Mouse (Mus musculus) CD4-positive, CD25-positive, alpha-beta regulatory T cell, adult 4 months (primary cell): ENCODE measurements at regions not wholly inside any gene's neighbourhood (a gene's known extent, or its start where the extent isn't known, plus 50 kb on each side); places are given as distances from the start of the nearest gene placed in this dataset.
A peak's percentile ranks its signal among the peaks of the same experiment; 100 is the strongest.

Source experiments
- ATAC-seq: one replicate; pipeline ENCODE4 v1.8.0; 2017

- peak; percentile 77 for ATAC-seq
Measured at GRCm38 (mm10) chr17:83918413-83919139, 70.8 kb upstream of the Haao start.

- no peak for ATAC-seq
Measured at GRCm38 (mm10) chr17:83917781-83918180, 70.0 kb upstream of the Haao start.

- ATAC-seq = no peak
Measured at GRCm38 (mm10) chr17:83916684-83917166, 69.0 kb upstream of the Haao start.

- no peak for ATAC-seq
Measured at GRCm38 (mm10) chr17:83915034-83915433, 67.3 kb upstream of the Haao start.

- ATAC-seq = no peak
Measured at GRCm38 (mm10) chr17:83914603-83915002, 66.8 kb upstream of the Haao start.

GRCm38 (mm10) chr17:83913711-83914415, 66.1 kb upstream of the Haao start:
- no peak for ATAC-seq

- ATAC-seq = no peak
Measured at GRCm38 (mm10) chr17:83912421-83912820, 64.7 kb upstream of the Haao start.

GRCm38 (mm10) chr17:83908811-83909210, 61.0 kb upstream of the Haao start:
- no peak for ATAC-seq

GRCm38 (mm10) chr17:83907538-83907937, 59.8 kb upstream of the Haao start:
- ATAC-seq = no peak

- peak; percentile 69 for ATAC-seq
Measured at GRCm38 (mm10) chr17:83906751-83907537, 59.2 kb upstream of the Haao start.

GRCm38 (mm10) chr17:83903467-83903866, 55.7 kb upstream of the Haao start:
- ATAC-seq = peak; percentile 59

- ATAC-seq = no peak
Measured at GRCm38 (mm10) chr17:83902523-83902922, 54.8 kb upstream of the Haao start.

GRCm38 (mm10) chr17:83902091-83902490, 54.3 kb upstream of the Haao start:
- no peak for ATAC-seq

- no peak for ATAC-seq
Measured at GRCm38 (mm10) chr17:83899588-83900152, 51.9 kb upstream of the Haao start.

GRCm38 (mm10) chr17:83898531-83898930, 50.8 kb upstream of the Haao start:
- no peak for ATAC-seq
